Mouse (Mus musculus): ENCODE measurements around the gene Aox4. TPM values are rescaled to one million over a fixed set of nuclear protein-coding genes. Genes with fewer than 3 reads are reported as not detected.

The Aox4 gene
- polyA plus RNA-seq, 1 experiment from 2014 or later = 0.91 TPM

DNA sequence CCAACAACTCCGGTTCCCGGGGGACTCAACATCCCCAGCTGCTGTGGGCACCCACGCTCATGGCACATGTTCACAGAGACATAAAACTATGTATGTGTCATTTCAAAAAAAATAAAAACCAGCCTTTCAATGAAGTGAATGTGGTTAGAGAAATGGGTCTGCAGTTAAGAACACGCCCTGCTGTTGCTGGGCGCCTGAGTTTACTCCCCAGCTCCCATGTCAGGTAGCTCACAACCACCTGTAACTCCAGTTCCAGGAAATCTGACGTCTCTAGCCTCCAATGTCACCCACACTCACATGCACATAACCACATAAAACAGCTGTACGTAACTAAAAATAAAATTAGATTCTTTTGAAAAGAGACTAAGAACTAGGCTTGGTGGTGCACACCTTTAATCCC is 90.9 kb downstream of the Aox4 start:
- peak; percentile 51 for DNase-seq (ENCODE audit: low spot score)

DNA sequence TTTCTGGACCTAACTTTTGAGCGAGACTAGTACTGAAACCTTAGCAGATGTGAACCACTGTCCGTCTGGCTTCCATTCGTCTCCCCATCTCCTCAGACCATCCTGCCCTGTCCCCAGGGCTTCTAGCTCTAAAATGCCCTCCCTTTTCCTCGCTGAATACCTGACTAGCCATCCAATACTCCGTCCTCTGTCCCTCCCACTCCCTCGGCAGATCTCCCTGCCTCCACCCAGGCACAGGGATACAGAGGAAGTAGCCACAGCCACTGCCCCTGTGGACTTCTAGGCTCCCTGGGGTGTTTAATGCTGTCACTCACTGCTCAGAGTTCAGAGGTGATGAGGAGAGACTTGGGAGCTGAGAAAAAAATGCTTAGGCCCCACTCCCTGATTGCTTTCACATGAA is 91.8 kb downstream of the Aox4 start:
- DNase-seq (ENCODE audit: low spot score) = no peak

DNA sequence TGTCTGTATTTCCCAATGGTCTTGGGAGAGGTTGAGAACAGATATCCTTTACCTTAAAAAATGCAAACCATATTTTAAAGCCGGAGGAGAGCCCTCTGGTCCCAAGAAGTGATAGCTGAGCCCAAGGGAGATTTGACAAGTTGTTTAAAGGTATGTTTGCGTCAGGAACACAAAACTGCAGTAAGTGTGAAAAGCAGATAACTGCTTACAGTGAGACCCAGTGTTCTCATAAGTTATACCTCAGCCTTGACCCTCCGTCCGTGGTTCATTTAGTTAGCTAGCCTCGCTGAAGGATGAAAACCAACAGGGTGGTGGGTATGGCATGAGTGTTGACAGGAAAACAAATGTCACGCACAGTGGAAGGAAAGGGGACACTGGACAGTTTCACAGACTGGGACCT is 92.8 kb downstream of the Aox4 start:
- DNase-seq (ENCODE audit: low spot score) = no peak

DNA sequence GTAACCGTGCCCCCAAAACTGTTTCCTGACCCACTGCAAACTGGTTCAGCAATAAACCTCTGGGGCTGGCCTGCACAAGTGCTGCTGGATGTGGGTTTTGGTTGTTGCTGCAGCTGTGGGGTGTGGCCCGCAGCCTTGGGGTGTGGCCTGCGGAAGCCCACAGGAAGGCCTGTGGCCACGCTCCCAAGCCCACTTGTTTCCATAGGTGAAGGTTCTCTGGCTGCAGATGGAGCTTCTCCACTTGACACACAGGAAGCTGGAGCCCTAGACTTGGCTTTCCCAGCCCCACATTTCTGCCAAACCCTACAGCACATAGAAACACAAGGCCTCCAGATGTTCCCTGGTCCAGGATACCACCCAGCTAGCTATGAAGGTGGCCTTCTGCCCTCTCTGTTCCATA is 93.5 kb downstream of the Aox4 start:
- DNase-seq (ENCODE audit: low spot score) = peak; percentile 82

DNA sequence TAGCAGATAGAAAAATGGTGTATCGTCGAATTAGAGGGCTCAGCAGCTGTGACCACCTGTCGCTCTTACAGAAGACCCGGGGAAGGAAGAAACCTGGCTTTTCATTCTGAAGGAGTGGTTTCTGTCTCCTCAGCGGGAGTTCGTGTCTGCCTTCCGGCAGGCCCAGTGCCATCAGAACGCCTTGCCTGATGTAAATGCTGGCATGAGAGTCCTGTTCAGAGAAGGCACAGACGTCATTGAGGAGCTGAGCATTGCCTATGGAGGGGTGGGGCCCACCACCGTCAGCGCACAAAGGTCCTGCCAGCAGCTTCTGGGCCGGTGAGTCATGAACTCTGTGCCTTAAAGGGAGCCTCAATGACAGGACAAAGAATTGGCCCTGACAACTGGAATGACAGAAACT is 94.1 kb downstream of the Aox4 start:
- DNase-seq (ENCODE audit: low spot score) = peak; percentile 49

DNA sequence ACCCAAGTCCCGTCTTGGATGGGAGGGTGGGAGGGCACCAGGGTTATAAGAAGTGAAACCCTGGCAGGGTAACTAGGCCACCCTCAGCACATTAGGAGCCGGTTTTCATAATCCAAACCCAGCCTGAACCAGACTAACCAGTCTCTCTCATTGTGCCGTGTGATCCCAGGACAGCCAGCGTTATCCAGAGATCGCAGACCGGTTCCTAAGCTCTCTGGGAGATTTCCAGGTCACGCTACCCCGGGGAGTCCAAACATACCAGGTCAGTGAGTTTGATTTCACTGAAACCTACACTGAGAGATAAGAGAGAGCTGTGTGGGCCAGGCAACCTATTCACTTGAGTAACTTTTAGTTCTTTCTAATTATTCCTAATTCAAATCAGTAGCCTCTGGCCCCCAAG is 97.0 kb downstream of the Aox4 start:
- no peak for DNase-seq (ENCODE audit: low spot score)

DNA sequence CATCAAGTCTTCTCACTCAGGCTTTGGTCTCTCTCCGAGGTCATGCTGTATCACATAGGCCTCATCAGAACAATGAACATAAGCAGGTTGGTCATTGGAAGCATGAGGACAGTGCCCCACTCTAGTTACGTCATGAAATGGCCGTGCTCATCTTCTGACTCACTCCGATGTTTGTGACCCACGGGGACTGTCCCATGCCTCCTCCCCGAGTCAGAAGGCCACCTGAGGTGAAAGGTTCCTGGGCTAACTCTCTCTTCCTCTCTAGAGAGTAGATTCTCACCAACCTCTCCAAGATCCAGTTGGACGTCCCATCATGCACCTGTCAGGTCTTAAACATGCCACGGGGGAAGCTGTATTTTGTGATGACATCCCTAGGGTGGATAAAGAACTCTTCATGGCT is 98.4 kb downstream of the Aox4 start:
- DNase-seq (ENCODE audit: low spot score) = no peak

DNA sequence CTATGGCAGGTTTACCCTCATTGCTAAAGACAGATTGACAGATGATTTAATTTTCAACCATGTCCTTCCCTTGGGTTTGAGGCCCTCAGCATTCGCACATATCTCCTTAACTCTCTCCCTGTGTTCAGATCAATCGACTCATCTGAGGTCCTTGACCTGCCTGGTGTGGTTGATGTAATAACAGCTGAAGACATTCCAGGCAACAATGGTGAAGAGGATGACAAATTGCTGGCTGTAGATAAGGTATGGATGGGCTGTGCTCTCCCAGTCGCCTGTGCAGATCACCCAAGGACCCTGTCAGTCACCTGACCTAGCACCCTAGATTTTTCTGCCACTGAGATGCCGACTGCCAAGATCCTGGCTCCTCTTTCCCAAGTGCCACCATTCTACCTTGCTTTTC is 99.7 kb downstream of the Aox4 start:
- DNase-seq (ENCODE audit: low spot score) = no peak

DNA sequence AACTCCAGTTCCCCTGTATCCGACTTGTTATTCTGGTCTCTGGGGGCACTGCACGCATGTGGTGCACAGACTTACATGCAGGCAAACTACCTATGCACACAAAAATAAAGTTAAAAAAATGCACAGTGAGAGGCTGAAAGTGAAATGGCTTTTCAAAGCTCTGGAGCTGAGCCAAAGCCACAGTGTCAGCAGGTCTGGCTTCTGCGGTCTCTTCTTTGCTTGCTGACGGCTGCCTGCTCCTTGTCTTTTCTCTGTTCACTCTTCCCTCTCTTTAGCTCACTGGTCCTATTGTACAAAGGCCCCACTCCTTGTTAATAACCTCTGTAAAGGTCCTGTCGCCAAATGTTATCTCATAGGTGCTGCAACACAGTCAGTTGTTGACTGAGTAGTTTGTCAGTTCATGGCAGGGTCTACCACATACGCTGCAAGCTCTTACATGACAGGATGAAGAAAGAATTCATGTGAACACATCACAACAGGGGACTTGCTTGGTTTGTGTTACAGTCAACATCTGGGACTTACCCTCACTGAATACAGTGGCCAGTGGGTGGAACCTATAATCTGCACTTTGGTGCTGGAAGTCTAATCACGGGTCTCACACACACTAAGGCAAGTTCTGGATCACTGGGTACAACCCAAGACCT is 101.1 kb downstream of the Aox4 start:
- DNase-seq (ENCODE audit: low spot score) = peak; percentile 15

DNA sequence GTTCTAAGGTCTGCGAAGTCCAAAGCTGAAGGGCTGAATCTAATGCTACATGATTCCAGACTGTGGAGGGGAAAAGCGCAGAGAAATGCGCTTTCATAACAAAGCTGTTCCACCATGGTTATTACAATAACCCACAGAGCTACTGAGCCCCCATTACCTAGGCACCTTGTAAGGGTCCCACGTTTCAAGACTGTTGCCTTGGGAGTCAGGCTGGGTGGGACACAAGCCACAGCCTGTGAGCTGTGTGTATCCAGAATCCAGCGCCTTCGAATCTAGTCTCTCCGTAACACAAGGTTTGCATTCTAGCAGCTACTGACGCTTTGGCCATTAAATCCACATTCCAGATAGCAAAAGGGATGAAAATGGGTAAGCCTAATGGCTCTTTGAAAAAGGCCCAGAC is 103.0 kb downstream of the Aox4 start:
- no peak for DNase-seq (ENCODE audit: low spot score)

DNA sequence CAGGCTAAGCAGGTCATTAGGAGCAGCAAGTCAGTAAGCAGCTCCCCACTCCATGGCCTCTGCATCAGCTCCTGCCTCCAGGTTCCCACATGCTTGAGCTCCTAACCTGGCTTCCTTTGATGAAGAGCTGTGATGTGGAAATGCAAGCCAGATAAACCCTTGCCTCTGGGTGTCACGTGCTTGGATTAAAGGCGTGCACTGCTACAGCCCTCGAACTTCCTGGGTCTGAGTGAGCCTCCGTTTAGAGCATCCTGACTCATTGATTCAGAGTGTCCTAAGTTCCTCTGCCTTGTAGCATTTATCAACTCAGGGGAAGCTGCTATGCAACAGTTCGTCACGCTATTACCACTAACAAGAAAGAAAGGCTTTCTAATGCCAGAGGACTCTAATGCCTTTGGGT is 105.3 kb downstream of the Aox4 start:
- no peak for DNase-seq (ENCODE audit: low spot score)

Other genes starting within 250 kb of the Aox4 start
- gene Sgo2a, start 214.4 kb upstream of the Aox4 start, polyA plus RNA-seq (2015; fragmentation: Nextera tagmentation; extraction: Ambion mirVana) = 16.9 and 18.6 TPM in 2 replicates
- gene Kctd18, start 191.4 kb upstream of the Aox4 start, polyA plus RNA-seq (2015; fragmentation: Nextera tagmentation; extraction: Ambion mirVana) = 18.3 and 20.1 TPM in 2 replicates
- 0.51 and 0.57 TPM in 2 replicates for gene Aox1, start 180.5 kb upstream of the Aox4 start, polyA plus RNA-seq (2015; fragmentation: Nextera tagmentation; extraction: Ambion mirVana)
- 0.18 and 0.30 TPM in 2 replicates for gene Aox3, start 97.3 kb upstream of the Aox4 start, polyA plus RNA-seq (2015; fragmentation: Nextera tagmentation; extraction: Ambion mirVana)
- 0.14 and 0.21 TPM in 2 replicates for gene Aox2, start 67.9 kb downstream of the Aox4 start, polyA plus RNA-seq (2015; fragmentation: Nextera tagmentation; extraction: Ambion mirVana)
- 437 and 440 TPM in 2 replicates for gene Bzw1, start 182.5 kb downstream of the Aox4 start, polyA plus RNA-seq (2015; fragmentation: Nextera tagmentation; extraction: Ambion mirVana)
- 239 and 257 TPM in 2 replicates for gene Clk1, start 213.7 kb downstream of the Aox4 start, polyA plus RNA-seq (2015; fragmentation: Nextera tagmentation; extraction: Ambion mirVana)
- gene Nif3l1, start 234.8 kb downstream of the Aox4 start, polyA plus RNA-seq (2015; fragmentation: Nextera tagmentation; extraction: Ambion mirVana) = 25.6 and 25.7 TPM in 2 replicates
- 68.1 and 78.5 TPM in 2 replicates for gene Ppil3, start 235.1 kb downstream of the Aox4 start, polyA plus RNA-seq (2015; fragmentation: Nextera tagmentation; extraction: Ambion mirVana)

Measured in thymus, postnatal 0 days (tissue).